Mouse (Mus musculus) midbrain, embryonic 16.5 days (tissue): ENCODE data around the gene Pla2g4b. TPM values are rescaled to one million over a fixed set of nuclear protein-coding genes. Genes with fewer than 3 reads are reported as not detected.

Source experiments
- ATAC-seq: fragments of 200-750 bp; cut with Nextera tagmentation; 2 replicates; pipeline ENCODE4 v1.8.0; 2017; ENCODE audit warnings: moderate TSS enrichment
- H3K27ac ChIP-seq: fragments of 300-500 bp; sonication (generic); 2 replicates; pipeline ENCODE4 v1.5.1; 2014; ENCODE audit warnings: mild to moderate bottlenecking, low read length, mixed read lengths
- H3K27me3 ChIP-seq: fragments of 300-500 bp; sonication (generic); 2 replicates; pipeline ENCODE4 v1.6.1; 2014; ENCODE audit warnings: low read depth, low read length, mixed read lengths; ENCODE audit not compliant: control insufficient read depth, insufficient read depth
- H3K36me3 ChIP-seq: fragments of 300-500 bp; sonication (generic); 2 replicates; pipeline ENCODE4 v1.6.1; 2014; ENCODE audit warnings: mild to moderate bottlenecking, low read length, moderate library complexity, mixed read lengths; ENCODE audit not compliant: control insufficient read depth, insufficient read depth
- H3K4me1 ChIP-seq: fragments of 300-500 bp; sonication (generic); 2 replicates; pipeline ENCODE4 v1.6.1; 2014; ENCODE audit warnings: mild to moderate bottlenecking, low read length, mixed read lengths; ENCODE audit not compliant: control insufficient read depth, insufficient read depth
- H3K4me2 ChIP-seq: fragments of 300-500 bp; sonication (generic); 2 replicates; pipeline ENCODE4 v1.6.1; 2014; ENCODE audit warnings: mild to moderate bottlenecking, low read length, mixed read lengths
- H3K4me3 ChIP-seq: fragments of 300-500 bp; sonication (generic); 2 replicates; pipeline ENCODE4 v1.5.1; 2014; ENCODE audit warnings: low read depth, mild to moderate bottlenecking, low read length, moderate library complexity, mixed read lengths
- H3K9ac ChIP-seq: fragments of 300-500 bp; sonication (generic); 2 replicates; pipeline ENCODE4 v1.6.1; 2014; ENCODE audit warnings: low read depth, low read length, mixed read lengths
- H3K9me3 ChIP-seq: fragments of 300-500 bp; sonication (generic); replicated peaks from 2 replicates; pipeline ENCODE4 v1.6.1; 2014; ENCODE audit warnings: mild to moderate bottlenecking, low read length, mixed read lengths; ENCODE audit not compliant: control insufficient read depth, poor library complexity, severe bottlenecking
- WGBS: fragments of 180-500 bp; shearing (Covaris S2); extraction: QIAGEN DNeasy Blood & Tissue Kit; methylation state at CpG from one replicate; pipeline ENCODE4 v1.1.7; 2014; 5-methylcytosine and 5-hydroxymethylcytosine counted together
- polyA plus RNA-seq: library from polyadenylated mRNA; unstranded; fragments of >200 nt; fragmentation: Nextera tagmentation; extraction: Ambion mirVana; gene quantifications from 2 replicates; pipeline ENCODE4 v1.2.1, GENCODE M21; 2015

The Pla2g4b gene
- polyA plus RNA-seq, 1 experiment from 2014 or later, result 3.9 TPM

GRCm38 (mm10) chr2:120064639-120065038 lies 31.4 kb downstream of the Pla2g4b start:
- H3K4me3 ChIP-seq, result no peak overlapping the region
- 89% methylated on average over 6 of the region's 6 CpGs for WGBS
- H3K27ac ChIP-seq, result no peak overlapping the region
- no peak overlapping the region for H3K9ac ChIP-seq
- H3K4me1 ChIP-seq, result 0 out of 2 replicates have a peak, but pooled peaks cover 2% of the 10 kb centered on the region
- no peak for ATAC-seq
- no peak overlapping the region for H3K4me2 ChIP-seq
- H3K9me3 ChIP-seq, result no peaks in the 10 kb centered on the region
- H3K36me3 ChIP-seq, result no peaks in the 10 kb centered on the region
- H3K27me3 ChIP-seq, result no peaks in the 10 kb centered on the region

GRCm38 (mm10) chr2:120065243-120065642 lies 32.0 kb downstream of the Pla2g4b start:
- WGBS, result 92% methylated on average over 10 of the region's 10 CpGs
- H3K4me3 ChIP-seq, result no peak overlapping the region

GRCm38 (mm10) chr2:120066224-120066623 lies 33.0 kb downstream of the Pla2g4b start:
- Histone ChIP-seq H3K4me3 (no peak overlapping the region), H3K27me3 (no peaks in the 10 kb centered on the region), H3K4me2 (no peak overlapping the region), H3K27ac (no peak overlapping the region), H3K36me3 (no peaks in the 10 kb centered on the region), H3K9me3 (no peaks in the 10 kb centered on the region), H3K4me1 (0 out of 2 replicates have a peak, but pooled peaks cover 2% of the 10 kb centered on the region), H3K9ac (no peak overlapping the region)
- 75% methylated on average over 3 of the region's 3 CpGs for WGBS
- no peak for ATAC-seq

More at GRCm38 (mm10) chr2:120065243-120065642, 32.0 kb downstream of the Pla2g4b start:
- Histone ChIP-seq H3K4me2 (no peak overlapping the region), H3K27ac (no peak overlapping the region), H3K9me3 (no peaks in the 10 kb centered on the region), H3K36me3 (no peaks in the 10 kb centered on the region), H3K27me3 (no peaks in the 10 kb centered on the region), H3K4me1 (0 out of 2 replicates have a peak, but pooled peaks cover 2% of the 10 kb centered on the region), H3K9ac (no peak overlapping the region)
- no peak for ATAC-seq

GRCm38 (mm10) chr2:120068555-120069465 lies 35.6 kb downstream of the Pla2g4b start:
- no peak overlapping the region; the same call in 1 of the 2 replicates for H3K9ac ChIP-seq
- peak; percentile 47 for ATAC-seq

GRCm38 (mm10) chr2:120069466-120069990 lies 36.3 kb downstream of the Pla2g4b start:
- no peaks in the 10 kb centered on the region for H3K36me3 ChIP-seq
- H3K27ac ChIP-seq, result no peak overlapping the region
- no peak overlapping the region for H3K4me3 ChIP-seq
- WGBS, result 69% methylated on average over 8 of the region's 8 CpGs
- H3K4me1 ChIP-seq, result 0 out of 2 replicates have a peak, but pooled peaks cover 2% of the 10 kb centered on the region
- H3K27me3 ChIP-seq, result no peaks in the 10 kb centered on the region
- no peak for ATAC-seq
- no peak overlapping the region for H3K4me2 ChIP-seq
- H3K9ac ChIP-seq, result no peak overlapping the region
- no peaks in the 10 kb centered on the region for H3K9me3 ChIP-seq

More at GRCm38 (mm10) chr2:120068555-120069465, 35.6 kb downstream of the Pla2g4b start:
- no peaks in the 10 kb centered on the region for H3K36me3 ChIP-seq
- no peak overlapping the region for H3K27ac ChIP-seq
- H3K4me2 ChIP-seq, result 0 out of 2 replicates have a peak overlapping the region, but pooled peaks have one; percentile 12
- H3K4me3 ChIP-seq, result no peak overlapping the region
- no peaks in the 10 kb centered on the region for H3K9me3 ChIP-seq
- 0 out of 2 replicates have a peak, but pooled peaks cover 2% of the 10 kb centered on the region for H3K4me1 ChIP-seq
- no peaks in the 10 kb centered on the region for H3K27me3 ChIP-seq
- 34% methylated on average over 16 of the region's 16 CpGs for WGBS

- Histone ChIP-seq H3K9me3 (no peaks in the 10 kb centered on the region), H3K36me3 (no peaks in the 10 kb centered on the region)
- WGBS, result 92% methylated on average over 4 of the region's 4 CpGs
Observed at GRCm38 (mm10) chr2:120074096-120074495, 40.9 kb downstream of the Pla2g4b start.

GRCm38 (mm10) chr2:120076076-120076705 lies 43.0 kb downstream of the Pla2g4b start:
- Histone ChIP-seq H3K4me1 (peaks cover 5% of the 10 kb centered on the region), H3K4me2 (peak overlapping the region; percentile 77), H3K9ac (peak overlapping the region; percentile 56; the same call in 1 of the 2 replicates), H3K27me3 (peaks cover 13% of the 10 kb centered on the region), H3K27ac (no peak overlapping the region), H3K9me3 (no peaks in the 10 kb centered on the region), H3K4me3 (peak overlapping the region; percentile 43), H3K36me3 (no peaks in the 10 kb centered on the region)
- peak; percentile 87 for ATAC-seq
- 2% methylated on average over 36 of the region's 36 CpGs for WGBS

More at GRCm38 (mm10) chr2:120074096-120074495, 40.9 kb downstream of the Pla2g4b start:
- no peak overlapping the region for H3K4me2 ChIP-seq
- no peak overlapping the region for H3K27ac ChIP-seq
- no peak overlapping the region for H3K9ac ChIP-seq
- peaks cover 13% of the 10 kb centered on the region for H3K27me3 ChIP-seq
- no peak overlapping the region for H3K4me3 ChIP-seq
- ATAC-seq, result no peak
- H3K4me1 ChIP-seq, result peaks cover 5% of the 10 kb centered on the region

GRCm38 (mm10) chr2:120082416-120082815 lies 49.2 kb downstream of the Pla2g4b start:
- Histone ChIP-seq H3K9ac (no peak overlapping the region), H3K4me3 (no peak overlapping the region), H3K27me3 (0 out of 2 replicates have a peak, but pooled peaks cover under 1% of the 10 kb centered on the region), H3K36me3 (no peaks in the 10 kb centered on the region), H3K4me1 (no peaks in the 10 kb centered on the region), H3K4me2 (no peak overlapping the region), H3K27ac (no peak overlapping the region), H3K9me3 (no peaks in the 10 kb centered on the region)
- WGBS, result 80% methylated on average over 2 of the region's 2 CpGs
- ATAC-seq, result no peak
